Mouse (Mus musculus): ENCODE measurements around the gene Baz2a. TPM values are rescaled to one million over a fixed set of nuclear protein-coding genes. Genes with fewer than 3 reads are reported as not detected.

The Baz2a gene
- polyA plus RNA-seq, 1 experiment from 2014 or later: 11.2 TPM

DNA sequence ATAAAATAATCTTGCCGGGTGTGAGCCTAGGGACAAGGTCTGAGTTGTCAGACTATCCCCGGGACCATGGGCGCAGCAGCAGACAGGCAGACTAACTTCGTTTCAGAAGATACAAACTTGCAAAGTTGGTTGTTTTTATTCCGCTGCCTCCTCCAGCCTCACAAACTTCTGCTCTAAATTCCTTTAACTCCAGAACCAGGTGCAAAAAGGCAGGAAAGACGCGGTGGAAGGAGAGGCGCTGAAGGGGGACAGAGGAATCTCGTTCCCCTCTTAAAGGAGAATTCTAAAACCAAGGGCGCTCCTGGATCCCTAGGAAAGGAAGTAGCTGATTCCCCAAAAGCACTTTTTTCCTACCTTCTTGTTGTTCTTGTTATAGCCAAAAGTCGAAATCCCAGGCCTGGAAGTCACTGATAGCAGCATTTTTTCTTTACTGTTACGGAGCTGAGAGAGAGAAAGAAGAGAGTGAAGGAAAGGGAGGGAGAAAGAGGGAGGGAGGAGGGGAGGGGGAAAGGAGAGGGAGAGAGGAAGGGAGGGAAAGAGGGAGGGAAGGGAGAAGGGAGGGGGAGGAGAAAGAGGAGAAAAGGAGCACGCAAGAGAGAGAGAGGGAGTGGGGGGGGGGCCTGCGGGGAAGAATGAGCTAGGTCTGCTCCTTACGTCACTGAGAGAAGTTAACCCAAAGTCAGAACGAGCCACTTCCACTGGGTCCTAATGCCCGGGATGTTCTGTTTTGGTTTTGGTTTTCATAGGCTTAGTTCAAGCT, 84.8 kb downstream of the Baz2a start:
- WGBS: under 1% methylated on average over 17 of the region's 17 CpGs
- DNase-seq (ENCODE audit: low spot score) (peak; percentile 96), ATAC-seq (peak; percentile 91)

GRCm38 (mm10) chr10:128177316-128177715, 85.9 kb downstream of the Baz2a start:
- Histone ChIP-seq H3K27ac (ENCODE audit: low read length) (no peak overlapping the region), H3K36me3 (ENCODE audit: insufficient read depth, low read length) (no peaks in the 10 kb centered on the region), H3K9ac (replicated peaks; ENCODE audit: low read depth) (no peak overlapping the region), H3K4me3 (ENCODE audit: low read depth, low read length) (no peak overlapping the region), H3K9me3 (ENCODE audit: low read length) (no peaks in the 10 kb centered on the region), H3K4me1 (ENCODE audit: insufficient read depth, low read depth, low read length) (peaks cover 7% of the 10 kb centered on the region; the same call in 1 of the 2 replicates), H3K4me2 (replicated peaks; ENCODE audit: low read depth, low read length) (no peak overlapping the region), H3K27me3 (replicated peaks; ENCODE audit: insufficient read depth, low read length) (no peaks in the 10 kb centered on the region)
- TF ChIP-seq EP300 (IDR thresholded peaks at IDR 0.05): no peak
- WGBS: 80% methylated on average over 4 of the region's 4 CpGs
- no peak for DNase-seq (ENCODE audit: low spot score)
- no peak for ATAC-seq

More for the DNA sequence above, 84.8 kb downstream of the Baz2a start:
- Histone ChIP-seq H3K4me3 (ENCODE audit: low read depth, low read length) (peak overlapping the region; percentile 65), H3K9ac (replicated peaks; ENCODE audit: low read depth) (peak overlapping the region; percentile 73), H3K36me3 (ENCODE audit: insufficient read depth, low read length) (no peaks in the 10 kb centered on the region), H3K27ac (ENCODE audit: low read length) (peak overlapping the region; percentile 95), H3K4me1 (ENCODE audit: insufficient read depth, low read depth, low read length) (peaks cover 7% of the 10 kb centered on the region; the same call in 1 of the 2 replicates), H3K27me3 (replicated peaks; ENCODE audit: insufficient read depth, low read length) (no peaks in the 10 kb centered on the region), H3K9me3 (ENCODE audit: low read length) (no peaks in the 10 kb centered on the region), H3K4me2 (replicated peaks; ENCODE audit: low read depth, low read length) (peak overlapping the region; percentile 67)
- TF ChIP-seq EP300 (IDR thresholded peaks at IDR 0.05) (no peak; the same call in 1 of the 2 replicates), CTCF (IDR thresholded peaks at IDR 0.05) (no peak)

MicroRNAs within 50 kb of the gene (microRNA counts, 519-probe panel; counts per million panel counts)
- not detected for microRNA mmu-miR-677

Small RNAs within 50 kb of the gene (microRNA-seq; reads per million reads assigned to microRNA genes)
- gene Mir677: 14.7 reads per million, percentile 27 among the genes with 10 or more reads in this experiment

Other genes with a start within 250 kb of the Baz2a start
- gene Rdh19, start 241.6 kb upstream of the Baz2a start, polyA plus RNA-seq (2015; fragmentation: Nextera tagmentation; extraction: Ambion mirVana): not detected in 2 replicates
- not detected in 2 replicates for gene Rdh16f2, start 225.1 kb upstream of the Baz2a start, polyA plus RNA-seq (2015; fragmentation: Nextera tagmentation; extraction: Ambion mirVana)
- not detected in 2 replicates for gene Rdh7, start 202.8 kb upstream of the Baz2a start, polyA plus RNA-seq (2015; fragmentation: Nextera tagmentation; extraction: Ambion mirVana)
- gene Sdr9c7, start 193.1 kb upstream of the Baz2a start, polyA plus RNA-seq (2015; fragmentation: Nextera tagmentation; extraction: Ambion mirVana): not detected in 2 replicates
- gene Hsd17b6, start 84.0 kb upstream of the Baz2a start, polyA plus RNA-seq (2015; fragmentation: Nextera tagmentation; extraction: Ambion mirVana): not detected in 2 replicates
- 9.3 and 9.5 TPM in 2 replicates for gene Prim1, start 76.4 kb upstream of the Baz2a start, polyA plus RNA-seq (2015; fragmentation: Nextera tagmentation; extraction: Ambion mirVana)
- 445 and 456 TPM in 2 replicates for gene Naca, start 56.0 kb upstream of the Baz2a start, polyA plus RNA-seq (2015; fragmentation: Nextera tagmentation; extraction: Ambion mirVana)
- gene Ptges3, start 32.6 kb upstream of the Baz2a start, polyA plus RNA-seq (2015; fragmentation: Nextera tagmentation; extraction: Ambion mirVana): 239 and 259 TPM in 2 replicates
- 1,155 and 1,171 TPM in 2 replicates for gene Atp5b, start 8.3 kb upstream of the Baz2a start, polyA plus RNA-seq (2015; fragmentation: Nextera tagmentation; extraction: Ambion mirVana)
- gene Rbms2, start 88.7 kb downstream of the Baz2a start, polyA plus RNA-seq (2015; fragmentation: Nextera tagmentation; extraction: Ambion mirVana): 26.4 and 28.3 TPM in 2 replicates
- 0.82 and 0.92 TPM in 2 replicates for gene Gls2, start 102.9 kb downstream of the Baz2a start, polyA plus RNA-seq (2015; fragmentation: Nextera tagmentation; extraction: Ambion mirVana)
- 16.0 and 16.9 TPM in 2 replicates for gene Spryd4, start 120.2 kb downstream of the Baz2a start, polyA plus RNA-seq (2015; fragmentation: Nextera tagmentation; extraction: Ambion mirVana)
- not detected in 2 replicates for gene Mip, start 134.3 kb downstream of the Baz2a start, polyA plus RNA-seq (2015; fragmentation: Nextera tagmentation; extraction: Ambion mirVana)
- gene Timeless, start 140.5 kb downstream of the Baz2a start, polyA plus RNA-seq (2015; fragmentation: Nextera tagmentation; extraction: Ambion mirVana): 11.2 and 14.5 TPM in 2 replicates
- gene Apon, start 162.5 kb downstream of the Baz2a start, polyA plus RNA-seq (2015; fragmentation: Nextera tagmentation; extraction: Ambion mirVana): not detected in 2 replicates
- gene Apof, start 177.1 kb downstream of the Baz2a start, polyA plus RNA-seq (2015; fragmentation: Nextera tagmentation; extraction: Ambion mirVana): not detected in 2 replicates
- 11.8 and 13.4 TPM in 2 replicates for gene Stat2, start 179.0 kb downstream of the Baz2a start, polyA plus RNA-seq (2015; fragmentation: Nextera tagmentation; extraction: Ambion mirVana)
- gene Il23a, start 207.2 kb downstream of the Baz2a start, polyA plus RNA-seq (2015; fragmentation: Nextera tagmentation; extraction: Ambion mirVana): 0.30 and 0.32 TPM in 2 replicates
- gene Pan2, start 211.8 kb downstream of the Baz2a start, polyA plus RNA-seq (2015; fragmentation: Nextera tagmentation; extraction: Ambion mirVana): 19.0 and 20.2 TPM in 2 replicates
- 243 and 244 TPM in 2 replicates for gene Cnpy2, start 230.9 kb downstream of the Baz2a start, polyA plus RNA-seq (2015; fragmentation: Nextera tagmentation; extraction: Ambion mirVana)
- 85.4 and 85.8 TPM in 2 replicates for gene Cs, start 246.2 kb downstream of the Baz2a start, polyA plus RNA-seq (2015; fragmentation: Nextera tagmentation; extraction: Ambion mirVana)

Data from lung, postnatal 0 days (tissue).